ENCODE assay signal across 8 mouse cellular contexts in the genomic region with DNA sequence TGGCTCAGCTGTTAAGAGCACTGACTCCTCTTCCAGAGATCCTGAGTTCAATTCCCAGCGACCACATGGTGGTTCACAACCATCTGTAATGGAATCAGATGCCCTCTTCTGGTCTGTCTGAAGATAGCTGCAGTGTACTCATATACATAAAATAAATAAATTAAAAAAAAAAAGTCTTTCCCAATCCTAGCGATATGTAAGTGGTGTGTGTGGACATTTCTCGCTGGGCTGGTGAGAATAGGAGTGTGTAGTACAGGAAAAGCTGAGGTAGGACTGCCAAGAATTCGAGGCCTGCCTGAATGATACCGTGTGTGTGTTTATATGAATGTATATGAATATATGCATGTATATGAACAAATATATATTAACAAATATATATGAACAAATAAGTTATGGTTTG. TPM values are rescaled to one million over a fixed set of nuclear protein-coding genes. Genes with fewer than 3 reads are reported as not detected.
DNase-seq lines count a peak whose midpoint lies in the region; ATAC-seq and TF ChIP-seq lines count a peak whose summit lies in the region.

No protein-coding gene starts in this region.

- H3K27ac ChIP-seq in heart, embryonic 13.5 days (replicated peaks) = no peak overlapping the region
- no peak overlapping the region for H3K27ac ChIP-seq in midbrain, embryonic 11.5 days (ENCODE audit: low read depth, low read length)

- peak overlapping the region; percentile 70 for H3K4me3 ChIP-seq in heart, embryonic 13.5 days
- H3K4me3 ChIP-seq in E14TG2a.4 (replicated peaks; ENCODE audit: low read length) = peak overlapping the region; percentile 88; the same call in 1 of the 2 replicates
- no peak overlapping the region; the same call in 1 of the 2 replicates for H3K4me3 ChIP-seq in midbrain, embryonic 11.5 days (ENCODE audit: low read depth, low read length)

- H3K9ac ChIP-seq in heart, embryonic 13.5 days = peak overlapping the region; percentile 88; the same call in 1 of the 2 replicates
- no peak overlapping the region; the same call in 1 of the 2 replicates for H3K9ac ChIP-seq in midbrain, embryonic 11.5 days (ENCODE audit: low read length)

- WGBS in heart, embryonic 13.5 days = 52% methylated on average over 5 of the region's 5 CpGs
- 52% methylated on average over 5 of the region's 5 CpGs for whole genome bisulfite sequencing in midbrain, embryonic 11.5 days

- no peak for DNase-seq in heart, adult 18-20 months
- DNase-seq in midbrain, embryonic 11.5 days (ENCODE audit: low spot score, missing footprints) = no peak
- no peak for DNase-seq in adrenal gland, postnatal 14 days
- no peak for DNase-seq in gastrocnemius, adult 18-20 months (ENCODE audit: low spot score)

- H3K4me1 ChIP-seq in heart, embryonic 13.5 days = peaks cover 51% of the 10 kb centered on the region
- peaks cover 53% of the 10 kb centered on the region for H3K4me1 ChIP-seq in E14TG2a.4 (replicated peaks; ENCODE audit: low read depth, low read length)
- H3K4me1 ChIP-seq in midbrain, embryonic 11.5 days (ENCODE audit: control insufficient read depth, insufficient read depth, low read length) = peaks cover 17% of the 10 kb centered on the region

- H3K27me3 ChIP-seq in heart, embryonic 13.5 days (replicated peaks) = no peaks in the 10 kb centered on the region
- H3K27me3 ChIP-seq in E14TG2a.4 (ENCODE audit: insufficient read depth, low read length) = no peaks in the 10 kb centered on the region
- no peaks in the 10 kb centered on the region for H3K27me3 ChIP-seq in midbrain, embryonic 11.5 days (ENCODE audit: control insufficient read depth, insufficient read depth, low read length)

- H3K36me3 ChIP-seq in heart, embryonic 13.5 days = peaks cover 11% of the 10 kb centered on the region
- H3K36me3 ChIP-seq in E14TG2a.4 (ENCODE audit: insufficient read depth, low read length) = peaks cover 16% of the 10 kb centered on the region
- H3K36me3 ChIP-seq in midbrain, embryonic 11.5 days (ENCODE audit: control insufficient read depth, insufficient read depth, low read length) = no peaks in the 10 kb centered on the region; the same call in 1 of the 2 replicates

- TF ChIP-seq CTCF in E14TG2a.4 (conservative IDR thresholded peaks at IDR 0.05; ENCODE audit: low read length) = no peak

- ATAC-seq in heart, embryonic 13.5 days (ENCODE audit: extremely low read depth, insufficient number of reproducible peaks, low FRiP score, low TSS enrichment) = no peak
- ATAC-seq in granulocyte monocyte progenitor cell, adult 5-6 weeks (replicated peaks; ENCODE audit: poor library complexity, severe bottlenecking) = peak; percentile 26
- ATAC-seq in midbrain, embryonic 11.5 days (ENCODE audit: low FRiP score) = no peak
- no peak for ATAC-seq in frontal cortex, adult (ENCODE audit: low TSS enrichment)

- no peaks in the 10 kb centered on the region for H3K9me3 ChIP-seq in heart, embryonic 13.5 days
- no peaks in the 10 kb centered on the region for H3K9me3 ChIP-seq in E14TG2a.4 (ENCODE audit: low read length)
- H3K9me3 ChIP-seq in midbrain, embryonic 11.5 days (ENCODE audit: control insufficient read depth, low read length) = no peaks in the 10 kb centered on the region

- H3K4me2 ChIP-seq in heart, embryonic 13.5 days = peak overlapping the region; percentile 76
- H3K4me2 ChIP-seq in midbrain, embryonic 11.5 days = peak overlapping the region; percentile 69

RNA-seq across cellular contexts. Expression of gene Bpnt1, which starts 0.6 kb away (rescaled TPM):
- polyA plus RNA-seq in heart, embryonic 13.5 days (2015; fragmentation: Nextera tagmentation; extraction: Ambion mirVana) = 25.6 and 25.7 TPM in 2 replicates
- 10 to 100 TPM; 27.8 to 28.1 TPM for total RNA-seq in heart, adult 18-20 months (2021)
- 14.1 and 17.6 TPM in 2 replicates for total RNA-seq in granulocyte monocyte progenitor cell, adult 5-6 weeks (2014; fragmentation: Nextera tagmentation)
- total RNA-seq in granulocyte monocyte progenitor cell, adult 5-6 weeks (2017) = 18.6 and 28.0 TPM in 2 replicates
- polyA plus RNA-seq in midbrain, embryonic 11.5 days (2014; fragmentation: Nextera tagmentation; extraction: Ambion mirVana) = 22.5 and 26.3 TPM in 2 replicates
- total RNA-seq in adrenal gland, postnatal 14 days (2021) = 75.1 and 87.3 TPM in 2 replicates
- total RNA-seq in gastrocnemius, adult 18-20 months (2021) = 10 to 100 TPM; 17.6 to 22.1 TPM

RNA-seq across cellular contexts. Expression of gene Iars2, which starts 2.2 kb away (rescaled TPM):
- polyA plus RNA-seq in heart, embryonic 13.5 days (2015; fragmentation: Nextera tagmentation; extraction: Ambion mirVana) = 32.8 and 35.6 TPM in 2 replicates
- 10 to 100 TPM; 74.5 to 85.3 TPM for total RNA-seq in heart, adult 18-20 months (2021)
- 38.3 and 44.6 TPM in 2 replicates for total RNA-seq in granulocyte monocyte progenitor cell, adult 5-6 weeks (2014; fragmentation: Nextera tagmentation)
- total RNA-seq in granulocyte monocyte progenitor cell, adult 5-6 weeks (2017) = 38.3 and 48.4 TPM in 2 replicates
- polyA plus RNA-seq in midbrain, embryonic 11.5 days (2014; fragmentation: Nextera tagmentation; extraction: Ambion mirVana) = 24.3 and 26.3 TPM in 2 replicates
- 97.7 and 99.4 TPM in 2 replicates for total RNA-seq in adrenal gland, postnatal 14 days (2021)
- total RNA-seq in gastrocnemius, adult 18-20 months (2021) = 10 to 100 TPM; 39.4 to 41.7 TPM

RNA-seq across cellular contexts. Expression of gene Eprs, which starts 31.5 kb away (rescaled TPM):
- polyA plus RNA-seq in heart, embryonic 13.5 days (2015; fragmentation: Nextera tagmentation; extraction: Ambion mirVana) = 106 and 112 TPM in 2 replicates
- total RNA-seq in heart, adult 18-20 months (2021) = 10 to 100 TPM; 76.2 TPM
- 87.1 and 119 TPM in 2 replicates for total RNA-seq in granulocyte monocyte progenitor cell, adult 5-6 weeks (2014; fragmentation: Nextera tagmentation)
- 248 and 270 TPM in 2 replicates for total RNA-seq in granulocyte monocyte progenitor cell, adult 5-6 weeks (2017)
- 140 TPM in 2 replicates for polyA plus RNA-seq in midbrain, embryonic 11.5 days (2014; fragmentation: Nextera tagmentation; extraction: Ambion mirVana)
- 170 and 183 TPM in 2 replicates for total RNA-seq in adrenal gland, postnatal 14 days (2021)
- 100 to 1,000 TPM; 130 to 135 TPM for total RNA-seq in gastrocnemius, adult 18-20 months (2021)
